Mouse (Mus musculus): Measurements from ENCODE around the gene Cdh12. TPM values are rescaled to one million over a fixed set of nuclear protein-coding genes. Genes with fewer than 3 reads are reported as not detected.
"Not testable (repeated sequence)": the region's sequence is repeated elsewhere in the genome, so short reads cannot be mapped to it uniquely, and the experiment has no call there.

The Cdh12 gene
- polyA plus RNA-seq (2015; fragmentation: Nextera tagmentation; extraction: Ambion mirVana) = 0.36 and 0.38 TPM in 2 replicates

DNA sequence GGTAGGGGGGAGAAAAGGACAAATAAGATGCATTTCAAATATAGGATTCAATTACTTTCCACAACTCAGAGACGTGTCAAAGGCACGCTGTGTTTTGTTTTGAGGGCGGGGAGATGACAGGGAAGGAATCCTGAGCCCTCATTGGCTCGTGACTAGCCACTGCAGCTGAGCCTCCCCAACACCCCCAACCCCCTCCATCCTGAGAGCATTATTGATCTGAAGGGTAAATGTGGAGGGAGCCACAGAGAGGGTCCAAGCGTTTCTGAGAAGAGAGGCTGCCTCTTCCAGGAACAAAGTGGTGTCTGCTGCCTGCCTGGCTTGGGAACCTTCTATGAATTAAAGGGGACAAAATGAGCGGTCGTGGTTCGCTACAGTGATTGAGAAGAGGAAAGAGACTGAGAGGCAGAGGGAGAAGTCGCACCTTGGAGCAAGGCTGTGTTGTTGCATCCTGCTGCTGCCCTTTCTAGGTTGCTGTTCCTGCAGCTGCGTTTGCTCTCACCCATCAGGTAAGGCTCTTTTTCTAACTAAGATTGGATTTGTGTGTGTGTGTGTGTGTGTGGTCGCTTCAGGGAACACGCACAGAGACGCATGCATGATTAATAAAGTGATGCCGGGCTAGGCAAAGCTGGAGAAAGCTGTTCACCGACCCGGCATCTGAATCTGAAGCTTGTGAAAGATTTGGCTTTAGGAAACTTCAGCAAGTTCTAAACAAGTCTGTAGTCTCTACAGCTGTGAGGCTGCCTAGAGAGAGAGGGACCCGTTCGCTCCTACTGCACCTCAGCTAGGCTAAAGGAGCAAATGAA lies at the start of gene Cdh12:
TSS of gene Cdh12 (plus strand) at position 405 of the 803 bp plus-strand sequence.
- Histone ChIP-seq H3K36me3 (no peaks in the 10 kb centered on the region), H3K4me1 (no peaks in the 10 kb centered on the region), H3K27me3 (no peaks in the 10 kb centered on the region), H3K9me3 (no peaks in the 10 kb centered on the region), H3K4me2 (replicated peaks) (peak within 1 kb of the TSS; percentile 69), H3K4me3 (peak within 1 kb of the TSS; percentile 41), H3K9ac (peak within 1 kb of the TSS; percentile 55), H3K27ac (no peak within 1 kb of the TSS)
- peak; percentile 66 for ATAC-seq (ENCODE audit: low FRiP score, low read depth)
- 11% methylated on average over 18 of the region's 18 CpGs for WGBS

DNA sequence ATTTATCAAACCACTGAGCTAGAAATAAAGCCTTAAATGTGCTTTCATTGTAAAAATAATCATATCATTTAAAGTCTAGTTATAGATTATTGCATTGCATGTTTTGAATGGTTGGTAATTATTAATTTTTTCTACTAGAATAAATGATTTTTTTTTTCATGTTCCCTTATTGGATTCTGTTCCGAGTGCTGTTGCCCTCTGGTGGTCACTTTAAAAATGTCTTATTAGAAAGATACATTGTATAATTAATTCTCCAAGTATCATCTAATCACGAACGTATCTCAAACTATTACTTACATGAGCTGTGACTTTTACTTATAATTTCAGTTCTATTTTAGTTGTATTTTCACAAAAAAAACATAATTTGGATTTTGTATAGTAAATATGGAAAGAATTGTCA lies 45.5 kb upstream of the Cdh12 start:
- Histone ChIP-seq H3K4me1 (no peaks in the 10 kb centered on the region), H3K4me3 (no peak overlapping the region), H3K9me3 (no peaks in the 10 kb centered on the region), H3K27me3 (no peaks in the 10 kb centered on the region), H3K27ac (no peak overlapping the region), H3K9ac (no peak overlapping the region), H3K4me2 (replicated peaks) (no peak overlapping the region), H3K36me3 (no peaks in the 10 kb centered on the region)
- WGBS = 50% methylated on average over 3 of the region's 3 CpGs
- no peak for ATAC-seq (ENCODE audit: low FRiP score, low read depth)

DNA sequence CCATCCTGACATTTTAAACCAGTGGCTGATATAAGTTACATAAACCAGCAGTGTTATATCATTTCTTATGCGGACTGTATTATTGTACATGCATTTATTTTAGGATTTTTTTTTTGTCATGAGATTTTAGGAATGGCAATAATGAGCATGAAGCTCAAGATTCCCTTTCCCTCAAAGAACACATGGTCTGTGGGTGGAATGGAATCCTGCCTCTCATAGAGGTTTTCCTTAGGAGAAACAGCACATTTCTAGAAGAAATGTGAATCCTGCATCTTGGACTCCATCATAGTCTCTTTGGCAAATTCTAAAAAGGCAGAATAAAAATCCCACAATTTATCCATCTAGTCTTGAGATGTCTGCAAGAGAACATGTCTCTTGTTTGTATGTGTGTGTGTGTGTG lies 35.7 kb upstream of the Cdh12 start:
- Histone ChIP-seq H3K9me3 (no peaks in the 10 kb centered on the region), H3K36me3 (no peaks in the 10 kb centered on the region), H3K27me3 (no peaks in the 10 kb centered on the region), H3K4me1 (no peaks in the 10 kb centered on the region), H3K4me3 (no peak overlapping the region), H3K4me2 (replicated peaks) (no peak overlapping the region), H3K9ac (no peak overlapping the region), H3K27ac (no peak overlapping the region)
- 85% methylated on average over 1 of the region's 1 CpGs for WGBS
- no peak for ATAC-seq (ENCODE audit: low FRiP score, low read depth)

DNA sequence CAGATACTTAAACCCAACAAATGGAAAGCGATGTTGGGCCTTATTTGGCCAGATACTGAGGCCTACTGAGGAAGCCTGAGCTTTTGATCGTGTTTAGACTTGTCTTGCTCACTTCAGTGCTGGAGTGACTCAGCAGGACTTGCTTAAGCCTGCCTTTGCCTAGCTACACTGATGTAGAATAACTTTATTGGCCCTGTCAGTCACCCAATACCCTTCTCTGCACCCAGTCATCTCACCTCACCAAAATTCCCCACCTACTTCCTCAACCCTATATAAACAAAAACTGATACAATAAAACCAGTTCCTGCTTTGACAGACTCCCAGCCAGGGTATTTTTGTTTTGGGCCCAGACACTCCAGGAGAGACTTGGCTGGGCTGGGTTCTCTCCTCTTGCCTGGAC lies 12.7 kb upstream of the Cdh12 start:
- Histone ChIP-seq H3K4me2 (replicated peaks) (no peak overlapping the region), H3K36me3 (no peaks in the 10 kb centered on the region), H3K9me3 (no peaks in the 10 kb centered on the region), H3K27me3 (no peaks in the 10 kb centered on the region), H3K9ac (no peak overlapping the region), H3K4me1 (no peaks in the 10 kb centered on the region), H3K4me3 (no peak overlapping the region), H3K27ac (no peak overlapping the region)
- no peak for ATAC-seq (ENCODE audit: low FRiP score, low read depth)
- 65% methylated on average over 2 of the region's 2 CpGs for WGBS

DNA sequence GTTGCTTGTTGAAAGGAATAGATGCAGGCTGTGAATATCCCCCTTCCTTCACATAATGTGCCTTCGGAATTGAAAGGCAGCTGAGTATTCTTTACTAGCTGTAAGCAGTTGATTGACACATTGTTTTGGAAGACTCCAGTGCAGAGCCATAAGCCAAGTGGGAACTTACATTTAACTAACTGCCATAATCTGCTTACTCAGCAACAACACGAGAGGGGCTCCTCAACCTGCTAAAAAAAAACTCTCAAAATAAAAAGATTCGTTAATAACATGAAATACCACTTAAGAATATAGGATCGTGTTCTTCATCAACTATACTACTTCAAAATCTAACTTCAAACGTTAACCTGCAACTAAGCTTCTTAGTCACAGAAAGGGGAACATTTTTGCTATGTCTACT lies 1.5 kb downstream of the Cdh12 start:
- Histone ChIP-seq H3K27ac (no peak overlapping the region), H3K9ac (no peak overlapping the region), H3K9me3 (no peaks in the 10 kb centered on the region), H3K4me1 (no peaks in the 10 kb centered on the region), H3K36me3 (no peaks in the 10 kb centered on the region), H3K27me3 (no peaks in the 10 kb centered on the region), H3K4me3 (no peak overlapping the region), H3K4me2 (replicated peaks) (no peak overlapping the region)
- 74% methylated on average over 5 of the region's 5 CpGs for WGBS
- no peak for ATAC-seq (ENCODE audit: low FRiP score, low read depth)

DNA sequence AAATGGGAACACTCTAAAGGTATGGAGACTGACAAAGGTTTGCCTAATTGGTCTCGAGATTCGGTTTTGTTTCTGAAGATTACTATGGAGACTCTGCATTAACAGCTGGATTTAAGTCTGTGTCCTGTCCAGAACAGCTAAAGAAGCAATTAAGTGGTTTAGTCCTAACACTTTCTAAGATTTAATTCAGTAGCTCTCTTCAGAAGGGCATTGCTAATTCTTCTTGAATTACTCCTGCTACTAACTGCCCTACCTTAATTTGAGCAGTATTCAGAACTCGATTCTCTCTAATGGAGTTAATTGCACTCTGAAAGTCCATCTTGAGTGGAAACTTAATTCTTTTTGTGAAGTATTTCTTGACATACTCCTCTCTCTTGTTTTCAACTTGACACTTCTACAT lies 9.4 kb downstream of the Cdh12 start:
- no peaks in the 10 kb centered on the region for H3K36me3 ChIP-seq

DNA sequence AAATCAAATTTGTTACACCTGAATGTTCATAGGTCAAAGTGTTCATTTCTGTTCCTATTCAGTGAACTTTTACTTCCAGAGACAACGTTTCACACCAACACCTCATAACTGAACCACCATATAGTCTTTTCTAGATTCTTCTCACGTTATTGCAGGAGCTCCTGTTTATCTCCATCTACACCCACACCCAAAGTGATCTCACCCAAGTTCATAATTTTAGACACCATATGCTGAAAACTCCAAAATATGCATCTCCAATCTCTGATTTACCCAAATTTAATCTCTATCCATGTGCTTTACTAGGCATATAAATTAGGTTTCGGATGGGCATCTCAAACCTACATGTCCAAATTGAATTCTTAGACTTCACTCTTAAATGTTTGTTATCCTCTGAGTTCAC lies 13.4 kb downstream of the Cdh12 start:
- no peak for ATAC-seq (ENCODE audit: low FRiP score, low read depth)
- H3K36me3 ChIP-seq = no peaks in the 10 kb centered on the region

More for the DNA sequence above, 9.4 kb downstream of the Cdh12 start:
- Histone ChIP-seq H3K9me3 (no peaks in the 10 kb centered on the region), H3K4me1 (no peaks in the 10 kb centered on the region), H3K27me3 (no peaks in the 10 kb centered on the region), H3K9ac (no peak overlapping the region), H3K27ac (no peak overlapping the region), H3K4me3 (no peak overlapping the region), H3K4me2 (replicated peaks) (no peak overlapping the region)
- 76% methylated on average over 3 of the region's 3 CpGs for WGBS
- ATAC-seq (ENCODE audit: low FRiP score, low read depth) = no peak

DNA sequence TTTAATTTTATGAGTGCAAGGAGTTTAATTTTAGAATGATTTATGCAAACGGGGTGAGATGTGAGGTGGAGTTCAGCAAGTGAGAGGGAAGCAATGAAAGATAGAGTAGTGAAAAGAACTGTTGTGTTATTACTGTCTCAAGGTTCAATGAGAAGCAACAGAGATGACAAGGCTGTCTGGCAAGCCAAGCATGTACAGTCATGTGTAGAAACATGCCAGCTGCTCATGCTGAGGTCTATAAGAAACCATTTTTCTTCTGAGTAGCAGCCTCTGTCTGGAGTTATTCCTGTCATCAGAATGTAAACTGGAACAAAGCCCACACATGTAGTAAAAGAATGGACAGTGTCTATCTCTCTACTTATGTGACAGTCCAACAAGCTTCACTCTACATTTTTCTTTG lies 14.5 kb downstream of the Cdh12 start:
- Histone ChIP-seq H3K36me3 (no peaks in the 10 kb centered on the region), H3K27ac (no peak overlapping the region), H3K9me3 (no peaks in the 10 kb centered on the region), H3K27me3 (no peaks in the 10 kb centered on the region), H3K9ac (no peak overlapping the region), H3K4me1 (no peaks in the 10 kb centered on the region), H3K4me2 (replicated peaks) (no peak overlapping the region), H3K4me3 (no peak overlapping the region)
- ATAC-seq (ENCODE audit: low FRiP score, low read depth) = no peak
- 75% methylated on average over 1 of the region's 1 CpGs for WGBS

More for the DNA sequence above, 13.4 kb downstream of the Cdh12 start:
- Histone ChIP-seq H3K4me2 (replicated peaks) (no peak overlapping the region), H3K9ac (no peak overlapping the region), H3K27ac (no peak overlapping the region), H3K4me1 (no peaks in the 10 kb centered on the region), H3K4me3 (no peak overlapping the region), H3K27me3 (no peaks in the 10 kb centered on the region), H3K9me3 (no peaks in the 10 kb centered on the region)
- WGBS = 86% methylated on average over 3 of the region's 3 CpGs

DNA sequence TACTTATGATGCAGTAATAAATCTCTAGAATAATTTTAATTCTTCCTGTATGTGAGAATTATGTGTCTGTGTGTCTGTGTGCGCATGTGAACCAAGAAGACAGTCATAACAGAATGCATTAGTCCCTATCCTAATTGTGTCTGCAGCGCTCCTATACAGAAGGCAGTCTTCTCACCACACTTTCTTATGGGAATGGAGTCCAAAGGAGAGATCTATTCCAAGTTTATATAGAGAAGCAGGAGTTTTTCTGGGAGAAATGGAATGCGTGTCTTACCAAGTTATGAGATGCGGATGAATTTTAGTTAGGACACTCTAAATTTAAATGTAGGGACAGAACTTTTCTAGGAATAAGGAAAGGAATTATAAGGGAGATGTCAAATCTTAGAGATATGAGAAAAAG lies 101.9 kb downstream of the Cdh12 start:
- Histone ChIP-seq H3K27ac (no peak overlapping the region), H3K4me3 (no peak overlapping the region), H3K36me3 (no peaks in the 10 kb centered on the region), H3K27me3 (no peaks in the 10 kb centered on the region), H3K4me1 (no peaks in the 10 kb centered on the region), H3K4me2 (replicated peaks) (no peak overlapping the region), H3K9ac (no peak overlapping the region), H3K9me3 (no peaks in the 10 kb centered on the region)
- 88% methylated on average over 4 of the region's 4 CpGs for WGBS
- ATAC-seq (ENCODE audit: low FRiP score, low read depth) = no peak

DNA sequence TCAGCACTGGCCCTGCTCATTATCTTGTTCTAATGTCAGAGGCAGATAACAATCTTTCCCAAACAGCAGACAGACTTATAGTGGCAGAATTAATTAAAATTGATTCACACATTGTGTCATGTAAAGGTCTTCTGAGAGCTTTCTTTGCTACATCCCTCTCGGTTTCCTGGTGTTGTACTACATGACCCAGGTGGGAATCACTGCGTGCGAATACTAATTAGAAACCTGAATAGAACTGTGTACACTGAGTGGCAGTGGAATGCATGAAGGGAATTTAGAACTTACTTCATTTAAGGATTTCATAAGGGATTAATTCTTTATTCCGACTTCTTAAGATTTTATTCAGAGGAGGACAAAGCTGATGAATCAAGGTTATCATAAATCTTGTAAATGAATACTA lies 121.9 kb downstream of the Cdh12 start:
- H3K9me3 ChIP-seq = no peaks in the 10 kb centered on the region
- 82% methylated on average over 4 of the region's 4 CpGs for WGBS
- no peaks in the 10 kb centered on the region for H3K4me1 ChIP-seq
- no peak overlapping the region for H3K9ac ChIP-seq
- no peak overlapping the region for H3K27ac ChIP-seq
- no peaks in the 10 kb centered on the region for H3K27me3 ChIP-seq
- no peaks in the 10 kb centered on the region for H3K36me3 ChIP-seq
- H3K4me3 ChIP-seq = no peak overlapping the region
- ATAC-seq (ENCODE audit: low FRiP score, low read depth) = no peak
- no peak overlapping the region for H3K4me2 ChIP-seq (replicated peaks)

DNA sequence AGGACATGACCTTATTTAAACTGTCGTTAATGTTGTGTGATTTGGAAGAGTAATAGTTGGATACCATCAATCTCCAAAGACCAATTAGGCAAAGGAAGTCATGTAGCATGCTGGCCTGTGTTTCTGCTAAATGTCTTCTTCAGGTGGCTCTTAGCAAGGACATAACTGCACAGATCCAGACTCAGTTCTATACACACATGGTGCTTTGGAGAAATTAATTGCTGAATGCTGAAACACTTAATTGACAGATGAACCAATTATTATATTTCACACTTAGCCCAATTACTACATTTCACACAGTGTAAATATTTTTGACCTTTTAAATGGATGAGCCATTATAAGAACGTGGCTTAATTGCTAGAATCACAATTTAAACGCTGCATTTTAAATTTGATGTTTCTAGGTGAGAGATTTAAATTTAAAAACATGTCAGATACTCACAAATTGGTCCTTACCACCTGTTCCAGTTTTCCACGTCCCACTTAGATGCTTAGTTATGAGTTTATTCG lies 133.6 kb downstream of the Cdh12 start:
- WGBS = 59% methylated on average over 5 of the region's 5 CpGs
- no peak for ATAC-seq (ENCODE audit: low FRiP score, low read depth)
- no peak overlapping the region for H3K4me2 ChIP-seq (replicated peaks)

DNA sequence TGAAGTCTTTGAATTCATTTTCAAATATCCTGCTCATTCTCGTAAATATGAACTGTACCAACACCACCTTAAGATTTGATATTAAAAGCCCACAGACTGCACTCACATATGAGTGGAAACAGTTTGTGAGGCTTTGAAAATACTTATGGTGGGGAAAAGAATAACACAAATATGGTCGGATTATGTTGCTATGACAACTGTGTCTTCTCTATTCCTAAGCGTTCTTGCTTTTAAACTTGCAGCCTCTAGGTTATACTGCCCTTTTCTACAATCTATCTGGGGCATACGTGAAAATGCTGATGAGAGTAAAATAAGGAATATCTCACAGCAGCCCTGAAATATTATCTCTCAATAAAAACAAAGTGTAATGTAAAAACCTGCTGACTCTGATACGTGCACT lies 142.5 kb downstream of the Cdh12 start:
- Histone ChIP-seq H3K4me2 (replicated peaks) (no peak overlapping the region), H3K4me3 (no peak overlapping the region), H3K27me3 (no peaks in the 10 kb centered on the region), H3K27ac (no peak overlapping the region), H3K9ac (no peak overlapping the region), H3K9me3 (no peaks in the 10 kb centered on the region), H3K36me3 (no peaks in the 10 kb centered on the region), H3K4me1 (no peaks in the 10 kb centered on the region)
- WGBS = 81% methylated on average over 5 of the region's 5 CpGs
- no peak for ATAC-seq (ENCODE audit: low FRiP score, low read depth)

More for the DNA sequence above, 133.6 kb downstream of the Cdh12 start:
- no peak overlapping the region for H3K4me3 ChIP-seq
- no peaks in the 10 kb centered on the region for H3K4me1 ChIP-seq
- H3K27me3 ChIP-seq = no peaks in the 10 kb centered on the region
- no peaks in the 10 kb centered on the region for H3K9me3 ChIP-seq
- H3K27ac ChIP-seq = no peak overlapping the region
- H3K9ac ChIP-seq = no peak overlapping the region
- H3K36me3 ChIP-seq = no peaks in the 10 kb centered on the region

DNA sequence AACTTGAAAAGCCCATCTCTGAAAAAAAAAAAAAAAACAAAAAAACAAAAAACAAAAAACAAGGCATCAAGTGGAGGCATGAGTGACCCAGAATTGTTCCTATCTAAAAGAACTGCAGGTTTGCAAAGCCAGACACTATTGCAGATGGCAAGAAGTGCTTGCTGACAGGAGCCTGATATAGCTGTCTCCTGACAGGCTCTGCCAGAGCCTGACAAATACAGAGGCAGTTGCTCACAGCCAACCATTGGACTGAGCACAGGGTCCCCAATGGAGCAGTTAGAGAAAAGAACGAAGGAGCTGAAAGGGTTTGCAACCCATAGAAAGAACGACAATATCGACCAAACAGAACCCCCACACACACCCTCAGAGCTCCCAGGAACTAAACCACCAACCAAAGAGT lies 156.7 kb downstream of the Cdh12 start:
- not testable (repeated sequence) for H3K4me1 ChIP-seq; ATAC-seq (ENCODE audit: low FRiP score, low read depth); H3K27me3 ChIP-seq; H3K9me3 ChIP-seq; H3K4me3 ChIP-seq; H3K9ac ChIP-seq; H3K36me3 ChIP-seq; H3K27ac ChIP-seq; H3K4me2 ChIP-seq (replicated peaks)
- WGBS = 85% methylated on average over 3 of the region's 3 CpGs

Measured in limb, embryonic 13.5 days (tissue).